Mouse (Mus musculus): ENCODE data around the gene Ltk. TPM values are rescaled to one million over a fixed set of nuclear protein-coding genes. Genes with fewer than 3 reads are reported as not detected.

The Ltk gene
- polyA plus RNA-seq, 1 experiment from 2014 or later = 0.65 TPM

GRCm38 (mm10) chr2:119757601-119758100, 2.6 kb downstream of the Ltk start:
- H3K9me3 ChIP-seq = no peaks in the 10 kb centered on the region
- H3K27ac ChIP-seq = no peak overlapping the region
- H3K36me3 ChIP-seq = no peaks in the 10 kb centered on the region
- 2% methylated on average over 31 of the region's 31 CpGs for WGBS
- peak overlapping the region; percentile 73 for H3K9ac ChIP-seq (replicated peaks)
- peak; percentile 59 for ATAC-seq
- H3K27me3 ChIP-seq = peaks cover 69% of the 10 kb centered on the region
- peak overlapping the region; percentile 68 for H3K4me3 ChIP-seq (replicated peaks)
- peak overlapping the region; percentile 98 for H3K4me2 ChIP-seq (replicated peaks)
- peaks cover 16% of the 10 kb centered on the region for H3K4me1 ChIP-seq (replicated peaks)

GRCm38 (mm10) chr2:119749260-119749659, 11.0 kb downstream of the Ltk start:
- H3K9ac ChIP-seq (replicated peaks) = no peak overlapping the region
- ATAC-seq = no peak
- H3K4me2 ChIP-seq (replicated peaks) = no peak overlapping the region
- 76% methylated on average over 13 of the region's 13 CpGs for WGBS
- H3K4me3 ChIP-seq (replicated peaks) = no peak overlapping the region
- H3K27me3 ChIP-seq = peaks cover 49% of the 10 kb centered on the region
- peaks cover 8% of the 10 kb centered on the region for H3K4me1 ChIP-seq (replicated peaks)
- no peak overlapping the region for H3K27ac ChIP-seq
- H3K36me3 ChIP-seq = no peaks in the 10 kb centered on the region
- H3K9me3 ChIP-seq = no peaks in the 10 kb centered on the region

- WGBS = 82% methylated on average over 7 of the region's 7 CpGs
Measured at GRCm38 (mm10) chr2:119747554-119747953, 12.7 kb downstream of the Ltk start.

GRCm38 (mm10) chr2:119745281-119745680, 14.9 kb downstream of the Ltk start:
- ATAC-seq = no peak
- H3K4me1 ChIP-seq (replicated peaks) = peaks cover 42% of the 10 kb centered on the region
- WGBS = 16% methylated on average over 1 of the region's 1 CpGs
- H3K9ac ChIP-seq (replicated peaks) = no peak overlapping the region
- no peak overlapping the region for H3K4me2 ChIP-seq (replicated peaks)
- peaks cover 74% of the 10 kb centered on the region for H3K27me3 ChIP-seq
- no peak overlapping the region for H3K27ac ChIP-seq
- no peak overlapping the region for H3K4me3 ChIP-seq (replicated peaks)
- no peaks in the 10 kb centered on the region for H3K36me3 ChIP-seq
- no peaks in the 10 kb centered on the region for H3K9me3 ChIP-seq

More at GRCm38 (mm10) chr2:119747554-119747953, 12.7 kb downstream of the Ltk start:
- Histone ChIP-seq H3K27ac (no peak overlapping the region), H3K9me3 (no peaks in the 10 kb centered on the region), H3K9ac (replicated peaks) (no peak overlapping the region), H3K4me2 (replicated peaks) (no peak overlapping the region), H3K4me3 (replicated peaks) (no peak overlapping the region), H3K4me1 (replicated peaks) (peaks cover 25% of the 10 kb centered on the region), H3K36me3 (no peaks in the 10 kb centered on the region), H3K27me3 (peaks cover 63% of the 10 kb centered on the region)
- no peak for ATAC-seq

- Histone ChIP-seq H3K4me2 (replicated peaks) (peak overlapping the region; percentile 44), H3K4me1 (replicated peaks) (peaks cover 42% of the 10 kb centered on the region), H3K9ac (replicated peaks) (peak overlapping the region; percentile 39; the same call in 1 of the 2 replicates), H3K27me3 (peaks cover 70% of the 10 kb centered on the region), H3K4me3 (replicated peaks) (peak overlapping the region; percentile 57), H3K27ac (no peak overlapping the region), H3K9me3 (no peaks in the 10 kb centered on the region), H3K36me3 (no peaks in the 10 kb centered on the region)
- peak; percentile 18; the same call in 1 of the 2 replicates for ATAC-seq
- WGBS = 3% methylated on average over 46 of the region's 46 CpGs
Measured at GRCm38 (mm10) chr2:119744163-119745111, 15.8 kb downstream of the Ltk start.

GRCm38 (mm10) chr2:119743808-119744162, 16.4 kb downstream of the Ltk start:
- H3K9ac ChIP-seq (replicated peaks) = no peak overlapping the region; the same call in 1 of the 2 replicates
- H3K9me3 ChIP-seq = no peaks in the 10 kb centered on the region
- no peak for ATAC-seq
- H3K27ac ChIP-seq = no peak overlapping the region
- H3K4me1 ChIP-seq (replicated peaks) = peaks cover 42% of the 10 kb centered on the region
- peak overlapping the region; percentile 57 for H3K4me3 ChIP-seq (replicated peaks)
- peak overlapping the region; percentile 44 for H3K4me2 ChIP-seq (replicated peaks)
- no peaks in the 10 kb centered on the region for H3K36me3 ChIP-seq
- H3K27me3 ChIP-seq = peaks cover 70% of the 10 kb centered on the region
- 5% methylated on average over 22 of the region's 22 CpGs for WGBS

- Histone ChIP-seq H3K36me3 (no peaks in the 10 kb centered on the region), H3K4me3 (replicated peaks) (peak overlapping the region; percentile 57), H3K27ac (no peak overlapping the region), H3K4me1 (replicated peaks) (peaks cover 42% of the 10 kb centered on the region), H3K9ac (replicated peaks) (peak overlapping the region; percentile 64; the same call in 1 of the 2 replicates), H3K27me3 (peaks cover 70% of the 10 kb centered on the region), H3K4me2 (replicated peaks) (peak overlapping the region; percentile 98), H3K9me3 (no peaks in the 10 kb centered on the region)
- 12% methylated on average over 15 of the region's 31 CpGs for WGBS
- peak; percentile 5; the same call in 1 of the 2 replicates for ATAC-seq
Measured at GRCm38 (mm10) chr2:119743176-119743807, 16.9 kb downstream of the Ltk start.

GRCm38 (mm10) chr2:119742461-119743175, 17.6 kb downstream of the Ltk start:
- peak overlapping the region; percentile 57 for H3K4me3 ChIP-seq (replicated peaks)
- H3K4me2 ChIP-seq (replicated peaks) = peak overlapping the region; percentile 98
- peaks cover 42% of the 10 kb centered on the region for H3K4me1 ChIP-seq (replicated peaks)
- H3K9ac ChIP-seq (replicated peaks) = peak overlapping the region; percentile 64
- peak; percentile 47 for ATAC-seq
- no peaks in the 10 kb centered on the region for H3K9me3 ChIP-seq
- H3K27me3 ChIP-seq = peaks cover 64% of the 10 kb centered on the region
- H3K27ac ChIP-seq = no peak overlapping the region
- H3K36me3 ChIP-seq = no peaks in the 10 kb centered on the region
- WGBS = under 1% methylated on average over 49 of the region's 70 CpGs

GRCm38 (mm10) chr2:119741581-119742411, 18.4 kb downstream of the Ltk start, which contains the start of gene Itpka:
TSS of gene Itpka (plus strand) at chr2:119742337.
- peak; percentile 69 for ATAC-seq
- H3K4me1 ChIP-seq (replicated peaks) = peaks cover 42% of the 10 kb centered on the region
- no peaks in the 10 kb centered on the region for H3K9me3 ChIP-seq
- under 1% methylated on average over 43 of the region's 53 CpGs for WGBS
- H3K27ac ChIP-seq = no peak within 1 kb of the TSS
- H3K4me2 ChIP-seq (replicated peaks) = peak within 1 kb of the TSS; percentile 98
- peaks cover 62% of the 10 kb centered on the region for H3K27me3 ChIP-seq
- peak within 1 kb of the TSS; percentile 57 for H3K4me3 ChIP-seq (replicated peaks)
- peak within 1 kb of the TSS; percentile 64 for H3K9ac ChIP-seq (replicated peaks)
- H3K36me3 ChIP-seq = no peaks in the 10 kb centered on the region

GRCm38 (mm10) chr2:119740567-119740966, 19.7 kb downstream of the Ltk start:
- H3K4me1 ChIP-seq (replicated peaks) = peaks cover 42% of the 10 kb centered on the region
- H3K36me3 ChIP-seq = peaks cover 2% of the 10 kb centered on the region; the same call in 1 of the 2 replicates
- ATAC-seq = no peak
- peaks cover 60% of the 10 kb centered on the region for H3K27me3 ChIP-seq
- H3K9ac ChIP-seq (replicated peaks) = no peak overlapping the region
- H3K4me2 ChIP-seq (replicated peaks) = no peak overlapping the region
- 13% methylated on average over 2 of the region's 2 CpGs for WGBS
- H3K9me3 ChIP-seq = no peaks in the 10 kb centered on the region
- H3K4me3 ChIP-seq (replicated peaks) = no peak overlapping the region
- no peak overlapping the region for H3K27ac ChIP-seq

- Histone ChIP-seq H3K4me3 (replicated peaks) (no peak overlapping the region), H3K36me3 (peaks cover 33% of the 10 kb centered on the region), H3K4me1 (replicated peaks) (peaks cover 12% of the 10 kb centered on the region), H3K9me3 (no peaks in the 10 kb centered on the region), H3K27me3 (peaks cover 25% of the 10 kb centered on the region), H3K4me2 (replicated peaks) (no peak overlapping the region), H3K27ac (no peak overlapping the region), H3K9ac (replicated peaks) (no peak overlapping the region)
- ATAC-seq = no peak
- WGBS = 29% methylated on average over 12 of the region's 12 CpGs
Measured at GRCm38 (mm10) chr2:119737124-119737523, 23.1 kb downstream of the Ltk start.

All from midbrain, embryonic 13.5 days (tissue).